Mouse (Mus musculus) heart, embryonic 15.5 days (tissue): Measurements from ENCODE around the gene Mrc1. TPM values are rescaled to one million over a fixed set of nuclear protein-coding genes. Genes with fewer than 3 reads are reported as not detected.
"Not testable (repeated sequence)": the region's sequence is repeated elsewhere in the genome, so short reads cannot be mapped to it uniquely, and the experiment has no call there.

Experiments
- ATAC-seq: fragments of 200-750 bp; cut with Nextera tagmentation; replicated peaks from 2 replicates; pipeline ENCODE4 v1.8.0; 2017; ENCODE audit warnings: low read depth, moderate TSS enrichment; ENCODE audit not compliant: insufficient number of reproducible peaks, insufficient read depth, low FRiP score
- H3K27ac ChIP-seq: fragments of 300-500 bp; sonication (generic); 2 replicates; pipeline ENCODE4 v1.5.1; 2015; ENCODE audit warnings: mild to moderate bottlenecking, inconsistent platforms
- H3K27me3 ChIP-seq: fragments of 300-500 bp; sonication (generic); 2 replicates; pipeline ENCODE4 v1.6.1; 2015; ENCODE audit warnings: inconsistent platforms
- H3K36me3 ChIP-seq: fragments of 300-500 bp; sonication (generic); 2 replicates; pipeline ENCODE4 v1.6.1; 2015; ENCODE audit warnings: mild to moderate bottlenecking, inconsistent platforms
- H3K4me1 ChIP-seq: fragments of 300-500 bp; sonication (generic); replicated peaks from 2 replicates; pipeline ENCODE4 v1.6.1; 2015; ENCODE audit warnings: inconsistent platforms
- H3K4me2 ChIP-seq: fragments of 300-500 bp; sonication (generic); 2 replicates; pipeline ENCODE4 v1.6.1; 2015; ENCODE audit warnings: inconsistent platforms, mild to moderate bottlenecking, moderate library complexity
- H3K4me3 ChIP-seq: fragments of 300-500 bp; sonication (generic); 2 replicates; pipeline ENCODE4 v1.5.1; 2015; ENCODE audit warnings: mild to moderate bottlenecking, inconsistent platforms
- H3K9ac ChIP-seq: fragments of 300-500 bp; sonication (generic); 2 replicates; pipeline ENCODE4 v1.6.1; 2015; ENCODE audit warnings: mild to moderate bottlenecking, inconsistent platforms
- H3K9me3 ChIP-seq: fragments of 300-500 bp; sonication (generic); replicated peaks from 2 replicates; pipeline ENCODE4 v1.6.1; 2016; ENCODE audit warnings: inconsistent platforms
- WGBS: fragments of 180-500 bp; shearing (Covaris S2); methylation state at CpG from one replicate; pipeline ENCODE4 v1.1.7; 2015; ENCODE audit warnings: mixed read lengths; 5-methylcytosine and 5-hydroxymethylcytosine counted together
- polyA plus RNA-seq: library from polyadenylated mRNA; unstranded; fragments of >200 nt; fragmentation: Nextera tagmentation; extraction: Ambion mirVana; gene quantifications from 2 replicates; pipeline ENCODE4 v1.2.1, GENCODE M21; 2015

Gene Mrc1
- 3.8 and 4.6 TPM in 2 replicates for polyA plus RNA-seq

GRCm38 (mm10) chr2:14229149-14229548, at the start of gene Mrc1:
Gene Mrc1 (plus strand): TSS chr2:14229392.
- Histone ChIP-seq H3K4me2 (no peak within 1 kb of the TSS), H3K27ac (0 out of 2 replicates have a peak within 1 kb of the TSS, but pooled peaks have one; percentile 9), H3K9ac (no peak within 1 kb of the TSS), H3K4me3 (no peak within 1 kb of the TSS), H3K36me3 (no peaks in the 10 kb centered on the region), H3K9me3 (no peaks in the 10 kb centered on the region), H3K4me1 (peaks cover 3% of the 10 kb centered on the region; the same call in 1 of the 2 replicates), H3K27me3 (no peaks in the 10 kb centered on the region)
- WGBS = 41% methylated on average over 3 of the region's 3 CpGs
- no peak for ATAC-seq

GRCm38 (mm10) chr2:14184375-14184774, 44.8 kb upstream of the Mrc1 start:
- no peak for ATAC-seq
- no peak overlapping the region for H3K9ac ChIP-seq
- H3K4me1 ChIP-seq = no peaks in the 10 kb centered on the region
- H3K9me3 ChIP-seq = no peaks in the 10 kb centered on the region
- no peak overlapping the region for H3K4me3 ChIP-seq
- H3K27me3 ChIP-seq = no peaks in the 10 kb centered on the region
- H3K27ac ChIP-seq = no peak overlapping the region
- H3K36me3 ChIP-seq = no peaks in the 10 kb centered on the region
- no peak overlapping the region for H3K4me2 ChIP-seq

- Histone ChIP-seq H3K4me2 (no peak overlapping the region), H3K36me3 (no peaks in the 10 kb centered on the region), H3K4me1 (no peaks in the 10 kb centered on the region), H3K9ac (no peak overlapping the region), H3K9me3 (no peaks in the 10 kb centered on the region), H3K27ac (no peak overlapping the region), H3K27me3 (no peaks in the 10 kb centered on the region), H3K4me3 (no peak overlapping the region)
- no peak for ATAC-seq
- 39% methylated on average over 4 of the region's 4 CpGs for WGBS
These were observed 38.5 kb upstream of the Mrc1 start for GRCm38 (mm10) chr2:14190684-14191083.

GRCm38 (mm10) chr2:14191601-14192000, 37.6 kb upstream of the Mrc1 start:
- H3K27me3 ChIP-seq = no peaks in the 10 kb centered on the region
- H3K4me3 ChIP-seq = no peak overlapping the region
- H3K4me2 ChIP-seq = no peak overlapping the region
- no peak overlapping the region for H3K9ac ChIP-seq
- H3K4me1 ChIP-seq = no peaks in the 10 kb centered on the region
- WGBS = 81% methylated on average over 4 of the region's 4 CpGs
- H3K9me3 ChIP-seq = no peaks in the 10 kb centered on the region
- no peaks in the 10 kb centered on the region for H3K36me3 ChIP-seq
- ATAC-seq = no peak
- H3K27ac ChIP-seq = no peak overlapping the region

- Histone ChIP-seq H3K27ac (no peak overlapping the region), H3K4me3 (no peak overlapping the region), H3K4me2 (no peak overlapping the region), H3K27me3 (no peaks in the 10 kb centered on the region), H3K4me1 (no peaks in the 10 kb centered on the region), H3K9me3 (no peaks in the 10 kb centered on the region), H3K9ac (no peak overlapping the region), H3K36me3 (no peaks in the 10 kb centered on the region)
- ATAC-seq = no peak
- 81% methylated on average over 6 of the region's 6 CpGs for WGBS
These were observed 37.1 kb upstream of the Mrc1 start for GRCm38 (mm10) chr2:14192046-14192445.

- not testable (repeated sequence) for H3K4me1 ChIP-seq, H3K36me3 ChIP-seq, H3K9me3 ChIP-seq, H3K4me3 ChIP-seq, ATAC-seq, H3K4me2 ChIP-seq, H3K27ac ChIP-seq, H3K27me3 ChIP-seq, H3K9ac ChIP-seq
- 80% methylated on average over 1 of the region's 2 CpGs for WGBS
These were observed 30.8 kb upstream of the Mrc1 start for GRCm38 (mm10) chr2:14198325-14198903.

- Histone ChIP-seq H3K27ac (no peak overlapping the region), H3K9ac (no peak overlapping the region), H3K9me3 (no peaks in the 10 kb centered on the region), H3K4me1 (no peaks in the 10 kb centered on the region), H3K4me3 (no peak overlapping the region), H3K27me3 (no peaks in the 10 kb centered on the region), H3K4me2 (no peak overlapping the region), H3K36me3 (no peaks in the 10 kb centered on the region)
- WGBS = 30% methylated on average over 2 of the region's 2 CpGs
- no peak for ATAC-seq
These were observed 29.6 kb upstream of the Mrc1 start for GRCm38 (mm10) chr2:14199621-14200020.

- H3K9me3 ChIP-seq, H3K4me2 ChIP-seq: not testable (repeated sequence)
- no CpG with 5 or more reads among the region's 2 CpGs for WGBS
These were observed 28.2 kb upstream of the Mrc1 start for GRCm38 (mm10) chr2:14200879-14201445.

GRCm38 (mm10) chr2:14204308-14204707, 24.9 kb upstream of the Mrc1 start:
- Histone ChIP-seq H3K9ac (no peak overlapping the region), H3K27me3 (no peaks in the 10 kb centered on the region), H3K4me2 (no peak overlapping the region), H3K4me1 (no peaks in the 10 kb centered on the region), H3K4me3 (no peak overlapping the region), H3K9me3 (no peaks in the 10 kb centered on the region), H3K27ac (no peak overlapping the region), H3K36me3 (no peaks in the 10 kb centered on the region)
- WGBS = 74% methylated on average over 1 of the region's 1 CpGs
- no peak for ATAC-seq

More at GRCm38 (mm10) chr2:14200879-14201445, 28.2 kb upstream of the Mrc1 start:
- H3K27me3 ChIP-seq, H3K4me1 ChIP-seq, H3K4me3 ChIP-seq, H3K27ac ChIP-seq, H3K36me3 ChIP-seq, ATAC-seq, H3K9ac ChIP-seq: not testable (repeated sequence)

- WGBS = 66% methylated on average over 4 of the region's 4 CpGs
- no peak overlapping the region for H3K9ac ChIP-seq
- H3K27me3 ChIP-seq = no peaks in the 10 kb centered on the region
- no peak overlapping the region for H3K4me3 ChIP-seq
- H3K4me2 ChIP-seq = no peak overlapping the region
- H3K9me3 ChIP-seq = no peaks in the 10 kb centered on the region
- H3K27ac ChIP-seq = no peak overlapping the region
- H3K36me3 ChIP-seq = no peaks in the 10 kb centered on the region
- H3K4me1 ChIP-seq = no peaks in the 10 kb centered on the region
- no peak for ATAC-seq
These were observed 22.4 kb upstream of the Mrc1 start for GRCm38 (mm10) chr2:14206798-14207197.

GRCm38 (mm10) chr2:14210731-14211130, 18.5 kb upstream of the Mrc1 start:
- H3K9me3 ChIP-seq = no peaks in the 10 kb centered on the region
- H3K4me3 ChIP-seq = no peak overlapping the region
- no peaks in the 10 kb centered on the region for H3K36me3 ChIP-seq
- no peaks in the 10 kb centered on the region for H3K4me1 ChIP-seq
- no peak overlapping the region for H3K4me2 ChIP-seq
- H3K9ac ChIP-seq = no peak overlapping the region
- no peak for ATAC-seq
- 85% methylated on average over 1 of the region's 1 CpGs for WGBS
- no peak overlapping the region for H3K27ac ChIP-seq
- no peaks in the 10 kb centered on the region for H3K27me3 ChIP-seq

GRCm38 (mm10) chr2:14211606-14212005, 17.6 kb upstream of the Mrc1 start:
- no peak overlapping the region for H3K4me2 ChIP-seq
- H3K9ac ChIP-seq = no peak overlapping the region
- H3K27ac ChIP-seq = no peak overlapping the region
- H3K9me3 ChIP-seq = no peaks in the 10 kb centered on the region
- H3K4me1 ChIP-seq = no peaks in the 10 kb centered on the region
- no peak for ATAC-seq
- H3K4me3 ChIP-seq = no peak overlapping the region
- H3K27me3 ChIP-seq = no peaks in the 10 kb centered on the region
- no peaks in the 10 kb centered on the region for H3K36me3 ChIP-seq
